Mouse (Mus musculus): ENCODE measurements around the gene Medag. TPM values are rescaled to one million over a fixed set of nuclear protein-coding genes. Genes with fewer than 3 reads are reported as not detected.

Medag gene
- total RNA-seq (2017), result not detected in 3 replicates

DNA sequence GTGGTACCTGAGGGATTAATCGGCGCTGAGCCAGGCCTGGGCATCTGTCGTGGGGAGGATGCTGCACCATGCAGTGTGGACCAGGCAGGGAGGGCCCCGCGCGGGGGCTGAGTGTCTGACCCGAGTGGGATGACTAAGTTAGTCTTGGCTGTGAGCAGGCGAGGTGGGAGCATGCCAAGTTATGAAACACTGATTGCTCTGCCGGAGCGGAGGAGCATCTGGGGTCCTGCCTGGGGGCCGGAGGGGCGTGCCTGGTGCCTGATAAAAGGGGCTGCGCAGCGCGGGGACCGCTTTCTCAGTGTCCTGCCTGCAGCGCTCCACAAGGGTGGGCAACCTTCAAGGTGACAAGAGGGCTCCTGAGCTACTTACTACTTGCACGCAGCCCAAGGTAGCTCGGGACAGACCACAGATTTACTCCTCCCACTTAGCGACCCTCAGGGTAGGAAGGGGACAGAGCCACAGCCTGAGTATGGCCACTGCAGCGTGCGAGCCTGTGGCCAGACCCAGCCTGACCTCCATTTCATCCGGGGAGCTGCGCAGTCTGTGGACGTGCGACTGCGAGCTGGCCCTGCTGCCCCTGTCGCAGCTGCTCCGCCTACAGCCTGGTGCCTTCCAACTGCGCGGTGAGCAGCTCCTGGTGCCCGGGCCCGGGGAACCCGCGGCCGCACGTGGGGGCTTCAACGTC, at the start of gene Medag:
TSS of gene Medag (plus strand) at position 241 of the 685 bp plus-strand sequence.
- ATAC-seq (replicated peaks; ENCODE audit: insufficient number of reproducible peaks, low FRiP score, low TSS enrichment, poor library complexity, severe bottlenecking), result no peak

DNA sequence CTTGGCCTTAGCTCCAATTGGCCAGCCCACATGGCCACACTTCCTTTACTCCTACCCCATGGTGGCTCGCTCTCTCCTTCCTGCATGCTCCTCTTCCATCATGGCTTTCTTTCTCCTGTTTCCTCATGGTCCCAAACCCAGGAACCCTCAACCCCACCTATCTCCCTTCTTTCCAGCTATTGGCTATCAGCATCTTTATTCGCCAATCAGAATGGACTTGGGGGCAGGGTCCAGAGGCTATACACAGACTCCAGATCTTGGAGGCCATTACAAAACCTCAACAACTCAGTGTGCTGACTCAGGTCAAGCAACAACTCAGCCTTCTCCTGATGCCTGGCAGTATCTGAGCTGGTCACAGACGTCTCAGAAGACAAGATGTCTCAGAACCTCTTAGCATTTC, 48.9 kb upstream of the Medag start:
- no peak for ATAC-seq (replicated peaks; ENCODE audit: insufficient number of reproducible peaks, low FRiP score, low TSS enrichment, poor library complexity, severe bottlenecking)

GRCm38 (mm10) chr5:149363903-149364755, 47.4 kb upstream of the Medag start:
- no peak for ATAC-seq (replicated peaks; ENCODE audit: insufficient number of reproducible peaks, low FRiP score, low TSS enrichment, poor library complexity, severe bottlenecking)

GRCm38 (mm10) chr5:149367011-149367410, 44.5 kb upstream of the Medag start:
- ATAC-seq (replicated peaks; ENCODE audit: insufficient number of reproducible peaks, low FRiP score, low TSS enrichment, poor library complexity, severe bottlenecking), result no peak

DNA sequence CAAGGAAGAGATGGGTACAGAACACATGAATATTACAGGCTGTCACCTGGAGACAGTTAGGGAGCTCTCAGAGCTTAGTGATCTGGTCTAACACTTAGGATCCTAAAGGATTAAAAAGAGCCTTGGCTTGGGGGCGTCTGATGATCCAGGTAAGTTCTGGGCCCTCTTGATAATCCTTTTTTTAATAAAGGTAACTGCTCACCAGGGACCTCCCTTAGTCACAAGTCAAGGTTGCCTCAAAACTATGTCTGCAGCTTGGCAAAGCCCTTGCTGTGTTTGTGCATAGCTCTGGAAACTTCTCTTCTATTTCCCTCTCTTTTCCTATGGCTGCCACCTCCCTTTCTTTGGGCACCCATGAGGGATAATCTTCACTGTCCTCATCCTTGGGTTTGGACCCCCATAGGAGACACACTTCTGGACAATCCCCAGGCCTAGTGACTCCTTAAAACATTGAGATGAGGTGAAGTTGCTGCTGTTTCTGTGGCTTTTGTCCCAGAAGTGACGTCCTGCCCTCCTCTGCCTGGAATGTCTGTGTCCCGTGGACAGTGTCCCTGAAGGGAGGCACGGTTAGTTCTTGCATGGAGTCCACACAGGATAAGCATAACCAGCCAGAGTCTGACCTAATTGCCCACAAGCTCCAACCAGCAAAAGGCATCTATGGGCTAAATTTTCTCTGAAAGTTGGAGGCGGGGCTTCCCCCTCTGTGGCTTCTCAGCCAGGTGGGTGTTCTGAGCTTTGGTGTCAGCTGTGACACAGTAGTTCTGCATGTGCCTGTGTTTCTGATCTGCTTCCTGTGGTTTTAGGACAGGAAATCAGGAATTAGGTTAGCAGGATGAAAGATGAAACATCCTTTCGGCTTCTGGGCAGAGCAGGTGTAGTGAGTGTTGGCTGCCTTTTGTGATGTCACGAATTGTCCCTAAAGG, 43.7 kb upstream of the Medag start:
- no peak for ATAC-seq (replicated peaks; ENCODE audit: insufficient number of reproducible peaks, low FRiP score, low TSS enrichment, poor library complexity, severe bottlenecking)

DNA sequence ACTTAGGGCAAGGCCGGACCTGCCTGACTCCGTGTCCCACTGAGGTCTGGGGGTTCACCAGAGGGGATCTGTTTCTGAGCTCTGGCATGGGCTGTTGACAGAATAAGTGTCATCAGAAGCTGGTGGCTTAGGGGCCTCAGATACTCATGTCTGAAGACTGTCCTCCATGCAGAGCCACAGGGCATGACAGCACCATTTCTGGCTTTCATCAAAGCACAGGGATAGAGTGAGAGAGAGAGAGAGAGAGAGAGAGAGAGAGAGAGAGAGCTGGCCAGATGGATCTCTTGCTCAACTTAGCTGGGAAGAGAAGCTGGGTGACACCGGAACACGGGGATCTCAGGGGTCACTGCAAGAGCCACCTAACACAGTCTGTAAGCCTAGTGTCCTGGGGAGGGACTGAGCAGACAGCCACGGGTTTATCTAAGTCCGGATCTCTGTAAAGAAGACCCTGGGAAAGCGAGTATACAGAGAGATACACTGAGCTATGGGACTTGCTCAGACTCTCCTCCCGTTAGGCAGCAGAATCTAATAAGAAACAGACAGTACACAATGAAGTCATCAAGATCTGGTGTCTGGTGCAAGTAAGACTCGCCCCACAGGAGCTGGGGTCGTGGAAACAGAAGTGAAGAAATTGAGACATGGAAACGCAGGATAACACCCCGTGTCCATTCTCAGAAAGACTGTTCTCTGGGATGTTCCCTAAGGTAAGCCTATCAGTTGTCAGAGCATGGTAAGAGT, 42.8 kb upstream of the Medag start:
- ATAC-seq (replicated peaks; ENCODE audit: insufficient number of reproducible peaks, low FRiP score, low TSS enrichment, poor library complexity, severe bottlenecking), result no peak

- ATAC-seq (replicated peaks; ENCODE audit: insufficient number of reproducible peaks, low FRiP score, low TSS enrichment, poor library complexity, severe bottlenecking), result no peak
Measured at GRCm38 (mm10) chr5:149369373-149370035, 42.0 kb upstream of the Medag start.

DNA sequence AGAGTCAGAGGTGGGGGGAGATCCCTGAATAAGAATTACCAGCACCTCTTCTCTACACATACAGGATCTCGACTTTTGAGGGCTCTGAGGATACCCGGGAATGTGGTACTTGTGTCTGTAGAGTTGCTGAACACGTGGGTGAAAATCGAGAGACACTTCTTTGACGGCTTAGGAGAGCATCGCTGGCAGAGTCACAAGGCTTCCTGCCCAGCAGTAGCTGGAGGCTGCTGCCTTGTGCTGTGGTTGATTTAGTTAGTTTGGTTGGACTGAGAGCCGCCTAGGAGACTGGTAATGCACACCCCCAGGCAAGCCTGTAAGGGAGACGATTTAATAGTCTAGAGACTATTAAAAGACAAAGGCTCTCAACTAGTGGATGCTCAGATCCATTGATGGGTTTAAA, 39.5 kb upstream of the Medag start:
- ATAC-seq (replicated peaks; ENCODE audit: insufficient number of reproducible peaks, low FRiP score, low TSS enrichment, poor library complexity, severe bottlenecking), result no peak

DNA sequence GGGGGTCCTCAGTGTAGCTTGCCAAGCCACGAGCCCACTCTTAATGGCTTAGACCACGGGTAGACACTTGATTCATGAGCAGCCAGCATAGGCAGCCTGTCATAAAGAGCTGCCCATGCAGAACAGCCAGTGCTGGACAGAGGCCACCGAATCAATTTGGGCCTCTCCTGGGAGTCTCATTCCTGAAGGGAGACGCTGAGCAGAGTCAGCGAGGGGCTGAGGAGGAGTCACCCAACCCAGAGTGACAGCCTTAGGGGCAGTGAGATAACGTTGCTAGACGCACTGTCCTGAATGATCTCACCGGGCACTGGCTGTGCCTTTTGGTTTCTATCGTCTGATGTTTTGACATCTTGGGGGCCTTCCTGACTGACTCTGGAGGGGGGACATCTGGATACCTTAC, 38.3 kb upstream of the Medag start:
- ATAC-seq (replicated peaks; ENCODE audit: insufficient number of reproducible peaks, low FRiP score, low TSS enrichment, poor library complexity, severe bottlenecking), result no peak

GRCm38 (mm10) chr5:149374026-149374425, 37.5 kb upstream of the Medag start:
- peak; percentile 47; the same call in 1 of the 2 replicates for ATAC-seq (replicated peaks; ENCODE audit: insufficient number of reproducible peaks, low FRiP score, low TSS enrichment, poor library complexity, severe bottlenecking)

DNA sequence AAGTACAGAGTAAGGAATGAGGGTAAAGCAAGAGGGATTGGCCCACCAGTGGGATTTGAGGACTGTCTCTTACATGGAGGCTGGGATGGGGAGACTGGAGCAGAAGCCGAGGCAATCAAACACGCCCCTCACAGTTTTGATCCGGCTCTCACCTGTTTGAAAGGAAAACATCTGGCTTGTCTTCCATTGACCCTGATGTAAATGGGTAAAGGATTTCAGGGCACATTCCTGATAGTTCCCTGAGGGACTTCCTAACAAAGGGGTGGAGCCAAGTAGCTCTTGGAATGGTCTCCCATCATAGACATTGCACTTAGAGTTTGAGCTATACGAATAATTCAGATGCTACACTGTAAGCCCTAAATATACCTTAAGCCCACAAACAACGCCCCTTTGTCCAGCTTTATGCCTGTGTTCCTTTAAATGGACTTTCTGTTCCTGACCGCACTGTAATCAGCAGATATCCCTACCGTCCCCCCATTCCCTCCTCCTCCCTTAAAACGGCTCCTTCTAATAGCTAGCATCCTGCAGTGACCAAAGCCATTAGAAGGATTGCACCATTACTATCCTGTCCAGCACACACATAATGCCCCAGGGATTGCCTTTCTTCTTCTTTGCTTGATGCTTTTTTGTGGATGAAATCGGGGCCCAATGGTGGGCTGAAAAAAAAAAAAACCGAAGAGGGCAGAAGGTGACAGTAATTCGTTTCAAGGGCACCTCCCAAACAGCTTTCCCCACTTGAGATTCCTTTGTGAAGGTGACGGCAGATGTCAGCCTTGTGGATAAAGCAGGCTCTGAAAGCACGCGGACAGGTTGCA, 36.3 kb upstream of the Medag start:
- no peak for ATAC-seq (replicated peaks; ENCODE audit: insufficient number of reproducible peaks, low FRiP score, low TSS enrichment, poor library complexity, severe bottlenecking)

DNA sequence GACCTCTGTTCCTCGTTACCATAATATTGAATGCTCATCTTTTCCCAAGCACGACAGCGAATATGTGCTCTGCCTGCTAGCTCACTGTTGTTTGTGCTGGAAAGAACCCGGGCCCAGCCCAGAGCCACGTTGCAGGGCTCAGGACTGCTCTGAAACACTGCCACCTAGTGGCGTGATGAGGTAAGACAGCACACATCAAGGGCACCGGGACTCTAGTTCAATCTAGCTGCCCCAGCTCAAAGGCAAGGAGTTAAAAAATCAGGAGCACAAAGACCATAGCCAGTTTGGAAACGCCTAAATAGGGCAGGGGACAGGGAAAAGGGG, 35.7 kb upstream of the Medag start:
- ATAC-seq (replicated peaks; ENCODE audit: insufficient number of reproducible peaks, low FRiP score, low TSS enrichment, poor library complexity, severe bottlenecking), result peak; percentile 70; the same call in 1 of the 2 replicates

DNA sequence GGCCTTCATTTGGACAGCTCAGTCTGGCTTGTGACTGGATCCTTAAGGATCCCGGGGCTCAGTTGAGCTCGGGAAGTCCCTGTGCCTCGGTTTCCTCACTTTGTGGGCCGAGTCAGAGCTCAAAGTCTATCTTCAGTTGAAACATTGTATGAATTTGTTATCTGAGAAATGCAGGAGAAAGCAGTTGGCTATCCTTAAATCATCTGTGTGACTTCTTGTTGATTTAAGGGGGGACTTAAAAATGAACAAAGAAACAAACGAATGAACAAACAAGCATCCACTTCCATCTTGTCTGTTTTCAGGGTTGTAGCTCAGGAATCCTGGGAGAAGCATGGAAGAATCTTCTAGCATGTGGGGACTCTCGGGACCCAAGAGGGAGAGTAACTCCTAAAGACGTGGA, 35.2 kb upstream of the Medag start:
- ATAC-seq (replicated peaks; ENCODE audit: insufficient number of reproducible peaks, low FRiP score, low TSS enrichment, poor library complexity, severe bottlenecking), result no peak

GRCm38 (mm10) chr5:149377253-149377652, 34.3 kb upstream of the Medag start:
- ATAC-seq (replicated peaks; ENCODE audit: insufficient number of reproducible peaks, low FRiP score, low TSS enrichment, poor library complexity, severe bottlenecking), result no peak

GRCm38 (mm10) chr5:149378566-149378965, 33.0 kb upstream of the Medag start:
- ATAC-seq (replicated peaks; ENCODE audit: insufficient number of reproducible peaks, low FRiP score, low TSS enrichment, poor library complexity, severe bottlenecking), result no peak

GRCm38 (mm10) chr5:149379131-149379784, 32.3 kb upstream of the Medag start:
- no peak for ATAC-seq (replicated peaks; ENCODE audit: insufficient number of reproducible peaks, low FRiP score, low TSS enrichment, poor library complexity, severe bottlenecking)

DNA sequence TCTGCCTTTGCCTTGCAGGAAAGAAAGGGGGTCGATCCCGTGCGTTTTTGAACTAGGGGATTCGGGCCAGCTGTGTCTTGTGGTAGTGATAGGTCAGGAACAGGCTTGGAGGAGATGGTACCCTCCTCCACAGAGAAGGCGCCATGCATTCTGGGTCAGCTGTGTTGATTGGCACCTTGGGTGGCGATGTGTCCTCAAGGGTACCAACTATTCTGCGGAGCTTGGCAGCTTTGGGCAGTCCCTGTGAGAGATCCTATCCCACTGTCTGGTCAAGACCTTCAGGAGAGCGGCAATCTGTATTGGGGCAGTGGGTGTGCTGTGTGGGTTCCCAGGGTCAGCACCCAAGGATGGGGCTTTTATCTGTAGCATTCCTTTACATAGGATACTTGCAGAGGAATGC, 31.7 kb upstream of the Medag start:
- no peak for ATAC-seq (replicated peaks; ENCODE audit: insufficient number of reproducible peaks, low FRiP score, low TSS enrichment, poor library complexity, severe bottlenecking)

Data from monocyte, adult 5-6 weeks (primary cell).